Mouse (Mus musculus) erythroblast, adult 5-6 weeks (primary cell): Measurements from ENCODE around the gene Ncmap. TPM values are rescaled to one million over a fixed set of nuclear protein-coding genes. Genes with fewer than 3 reads are reported as not detected.

Source experiments
- ATAC-seq: replicated peaks from 2 replicates; pipeline ENCODE4 v1.8.0; 2016; ENCODE audit warnings: moderate number of reproducible peaks, mild to moderate bottlenecking, moderate TSS enrichment, inconsistent platforms; ENCODE audit not compliant: poor library complexity, low FRiP score, severe bottlenecking
- total RNA-seq, 2 experiments: library from RNA; stranded (forward) in 1 of 2; stranded (reverse) in 1 of 2; fragments of 150-400 nt in 1 of 2; fragments of 200-764, 138-1000 nt in 1 of 2; gene quantifications; 2 replicates each; pipeline versions ENCODE4 v1.2.3 to v1.2.4; 2015 to 2017; ENCODE audit warnings: low replicate concordance in 2 of 2

The Ncmap gene
- total RNA-seq, 2 experiments from 2014 or later = not detected

GRCm38 (mm10) chr4:135404916-135405315 is 6.9 kb upstream of the Ncmap start:
- peak; percentile 92 for ATAC-seq

GRCm38 (mm10) chr4:135404048-135404447 is 6.0 kb upstream of the Ncmap start:
- no peak for ATAC-seq

GRCm38 (mm10) chr4:135401881-135402280 is 3.9 kb upstream of the Ncmap start:
- ATAC-seq = no peak

GRCm38 (mm10) chr4:135397551-135397950 is 476 bp downstream of the Ncmap start:
- ATAC-seq = no peak

GRCm38 (mm10) chr4:135396303-135396702 is 1.7 kb downstream of the Ncmap start:
- ATAC-seq = no peak

- ATAC-seq = no peak
These were observed 2.7 kb downstream of the Ncmap start for GRCm38 (mm10) chr4:135395375-135395774.

GRCm38 (mm10) chr4:135394666-135395065 is 3.4 kb downstream of the Ncmap start:
- no peak for ATAC-seq

- ATAC-seq = no peak
These were observed 4.6 kb downstream of the Ncmap start for GRCm38 (mm10) chr4:135393381-135393780.

GRCm38 (mm10) chr4:135392801-135393200 is 5.2 kb downstream of the Ncmap start:
- no peak for ATAC-seq

GRCm38 (mm10) chr4:135391014-135391413 is 7.0 kb downstream of the Ncmap start:
- no peak for ATAC-seq

GRCm38 (mm10) chr4:135385614-135386013 is 12.4 kb downstream of the Ncmap start:
- no peak for ATAC-seq

GRCm38 (mm10) chr4:135382316-135382715 is 15.7 kb downstream of the Ncmap start:
- ATAC-seq = peak; percentile 77

GRCm38 (mm10) chr4:135381355-135381754 is 16.7 kb downstream of the Ncmap start:
- ATAC-seq = no peak

- no peak for ATAC-seq
These were observed 20.8 kb downstream of the Ncmap start for GRCm38 (mm10) chr4:135377241-135377640.

GRCm38 (mm10) chr4:135375444-135375843 is 22.6 kb downstream of the Ncmap start:
- ATAC-seq = no peak

- no peak for ATAC-seq
These were observed 24.7 kb downstream of the Ncmap start for GRCm38 (mm10) chr4:135373299-135373698.

GRCm38 (mm10) chr4:135370372-135370771 is 27.7 kb downstream of the Ncmap start:
- ATAC-seq = no peak

- no peak for ATAC-seq
These were observed 35.2 kb downstream of the Ncmap start for GRCm38 (mm10) chr4:135362828-135363227.

- ATAC-seq = no peak
These were observed 36.3 kb downstream of the Ncmap start for GRCm38 (mm10) chr4:135361722-135362121.

- no peak for ATAC-seq
These were observed 39.3 kb downstream of the Ncmap start for GRCm38 (mm10) chr4:135358736-135359135.

- no peak for ATAC-seq
These were observed 40.7 kb downstream of the Ncmap start for GRCm38 (mm10) chr4:135357221-135357920.
